Mouse (Mus musculus) mouse embryonic stem cell (cell line): Measurements from ENCODE around the gene Fbxw5.

ENCODE experiments used
- in situ Hi-C, 2 experiments: fragments of 300-500 bp; cut with MboI; formaldehyde crosslinking; loops; 1 replicate in 1 of 2; 3 replicates in 1 of 2; pipeline ENCODE4 v1.14.3; 2019 to 2020; ENCODE audit warnings: low sequenced_read_pairs in 2 of 2, low pct_unique_long_range_greater_than_20kb in 1 of 2, mixed read lengths in 1 of 2; ENCODE audit not compliant: unreplicated experiment in 1 of 2

Gene Fbxw5

DNA sequence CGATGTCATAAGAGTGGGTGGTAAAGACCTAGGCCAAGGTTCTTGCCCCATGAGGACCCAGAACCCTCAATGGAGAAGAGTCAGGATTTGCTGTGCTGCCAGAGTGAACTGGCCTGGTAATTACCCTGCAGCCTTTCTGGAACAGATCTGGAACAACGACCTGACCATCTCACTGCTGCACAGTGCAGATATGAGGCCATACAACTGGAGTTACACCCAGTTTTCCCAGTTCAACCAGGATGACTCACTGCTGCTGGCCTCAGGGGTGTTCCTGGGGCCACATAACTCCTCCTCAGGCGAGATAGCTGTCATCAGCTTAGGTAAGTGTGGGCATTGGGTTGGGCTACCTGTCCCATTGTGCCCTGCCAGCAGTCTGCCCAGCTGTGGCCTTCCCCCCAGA lies 2.2 kb downstream of the Fbxw5 start:
- in situ Hi-C loops, result no loop called here

DNA sequence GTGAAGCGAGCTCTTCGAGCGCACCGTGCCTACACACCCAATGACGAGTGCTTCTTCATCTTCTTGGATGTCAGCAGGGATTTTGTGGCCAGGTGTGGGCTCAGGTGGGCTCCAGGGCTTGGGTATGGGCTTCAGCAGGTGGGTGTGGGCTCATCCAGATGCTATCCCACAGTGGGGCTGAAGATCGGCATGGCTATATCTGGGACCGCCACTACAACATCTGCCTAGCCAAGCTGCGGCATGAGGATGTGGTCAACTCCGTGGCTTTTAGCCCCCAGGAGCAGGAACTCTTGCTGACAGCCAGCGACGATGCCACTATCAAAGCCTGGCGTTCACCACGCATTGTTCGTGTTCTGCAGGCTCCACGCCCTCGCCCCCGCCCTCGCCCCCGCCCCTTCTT lies 4.0 kb downstream of the Fbxw5 start:
- in situ Hi-C loops, result no loop called here

DNA sequence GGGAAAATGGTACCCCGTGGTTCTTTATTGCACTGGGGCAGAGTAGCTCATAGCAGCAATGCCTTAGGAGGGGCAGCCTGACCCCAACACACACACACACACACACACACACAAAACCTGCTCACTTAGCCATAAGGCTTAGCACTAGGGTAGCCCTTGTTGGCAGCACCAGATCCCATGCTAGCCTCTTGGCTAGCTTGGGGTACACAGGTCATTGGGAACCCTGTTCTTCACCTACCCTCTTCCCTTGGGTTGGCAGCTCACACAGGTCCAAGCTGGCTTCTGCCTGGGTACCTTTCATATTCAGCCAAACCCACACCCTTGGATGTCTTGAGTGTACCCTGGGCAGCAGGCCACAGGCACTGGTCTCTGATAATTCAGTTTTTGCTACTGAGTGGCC lies 4.5 kb downstream of the Fbxw5 start:
- in situ Hi-C loops, result no loop called here

DNA sequence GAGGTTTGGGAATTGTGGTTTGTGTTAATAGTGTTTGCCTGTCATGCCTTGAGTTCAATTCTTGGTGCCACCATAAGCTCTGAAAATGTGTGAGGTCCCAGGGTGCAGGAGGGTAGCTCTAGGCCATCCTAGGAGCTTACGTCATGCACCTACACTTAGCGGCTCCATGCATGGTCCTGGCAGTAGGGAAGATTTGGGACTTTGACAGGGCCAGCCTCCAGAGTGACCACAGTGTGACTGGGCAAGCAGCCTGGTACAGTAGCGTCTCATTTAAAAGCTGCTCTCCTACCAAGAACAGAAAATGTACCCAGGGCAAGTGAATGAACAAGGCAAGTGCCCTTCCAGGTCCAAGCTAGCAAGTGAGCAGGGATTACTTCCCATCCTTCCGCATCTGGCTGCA lies 5.3 kb downstream of the Fbxw5 start:
- in situ Hi-C loops, result no loop called here

DNA sequence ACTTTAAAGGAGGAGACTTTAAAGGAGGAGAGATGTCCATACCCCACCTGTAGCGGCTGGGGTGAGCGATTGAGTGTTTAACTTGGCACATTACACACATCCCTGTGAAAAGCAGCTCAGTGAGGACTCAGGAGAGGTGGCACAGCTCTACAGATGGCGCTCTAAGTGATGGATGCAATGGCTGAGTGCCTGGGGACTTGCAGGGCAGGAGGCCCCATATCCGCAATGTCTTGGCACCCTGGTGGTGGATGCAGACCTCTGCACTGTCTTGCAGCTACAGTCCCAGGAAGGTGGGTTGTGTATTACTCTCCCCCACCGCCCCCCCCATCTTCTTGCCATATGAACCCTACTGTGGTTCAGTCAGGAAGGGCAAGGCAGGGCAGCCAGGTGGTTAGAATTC lies 6.4 kb downstream of the Fbxw5 start:
- in situ Hi-C loops, result no loop called here

DNA sequence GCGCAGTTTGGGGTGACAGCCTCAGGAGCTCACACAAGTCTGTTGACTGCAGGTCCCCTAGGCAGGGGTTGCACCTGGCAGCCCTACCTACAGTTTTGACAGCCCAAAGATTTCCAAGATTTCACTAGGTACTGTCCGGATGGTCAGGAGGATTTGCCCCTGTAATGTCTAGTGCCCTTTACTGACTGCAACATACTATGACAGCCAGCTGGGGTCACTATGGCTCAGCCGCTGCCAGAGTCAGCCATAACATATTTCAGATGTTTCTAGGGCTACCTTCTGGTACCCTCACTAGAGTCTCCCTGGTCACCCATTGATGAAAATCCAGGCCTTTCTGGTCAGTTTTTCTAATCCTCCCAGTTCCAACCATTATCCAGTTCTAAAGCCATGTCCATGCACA lies 9.4 kb downstream of the Fbxw5 start:
- in situ Hi-C loops, result no loop called here

DNA sequence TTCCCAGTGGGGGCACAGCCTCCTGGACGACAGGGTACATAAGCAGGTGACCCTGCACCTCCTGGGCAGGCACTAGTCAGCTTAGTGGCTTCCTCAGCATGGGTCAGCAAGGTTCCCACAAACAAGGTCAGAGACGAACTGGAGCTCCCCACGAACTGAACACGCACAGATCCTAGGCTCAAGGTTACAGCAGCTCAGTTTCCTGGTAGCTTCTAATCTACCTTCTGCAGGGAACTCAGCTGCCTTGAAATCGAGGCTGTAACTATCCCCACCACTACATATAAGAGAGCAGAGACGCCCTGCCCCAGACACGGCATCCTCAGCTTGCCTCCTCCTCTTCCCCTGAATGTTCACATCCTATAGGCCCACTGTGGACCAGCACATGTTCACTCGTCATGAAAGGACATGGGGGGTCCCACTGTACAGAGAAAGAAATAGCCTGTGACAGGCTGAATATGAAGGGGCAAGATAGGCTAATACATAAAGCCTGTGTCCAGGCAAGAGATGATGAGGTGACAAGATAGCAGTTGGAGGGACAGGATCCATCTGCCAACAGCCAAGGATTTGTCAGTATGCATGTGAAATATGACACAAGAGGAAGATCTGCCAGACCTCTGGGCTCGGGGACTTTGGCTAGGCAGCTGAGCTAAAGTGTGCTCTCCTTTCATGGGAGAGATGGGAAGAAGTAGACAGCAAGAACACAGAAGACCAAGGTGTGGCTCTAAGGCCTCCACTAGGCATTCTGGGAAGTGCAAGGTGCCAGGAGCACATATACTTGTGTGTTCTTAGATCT lies 26.2 kb downstream of the Fbxw5 start:
- in situ Hi-C loops, result no loop called here

DNA sequence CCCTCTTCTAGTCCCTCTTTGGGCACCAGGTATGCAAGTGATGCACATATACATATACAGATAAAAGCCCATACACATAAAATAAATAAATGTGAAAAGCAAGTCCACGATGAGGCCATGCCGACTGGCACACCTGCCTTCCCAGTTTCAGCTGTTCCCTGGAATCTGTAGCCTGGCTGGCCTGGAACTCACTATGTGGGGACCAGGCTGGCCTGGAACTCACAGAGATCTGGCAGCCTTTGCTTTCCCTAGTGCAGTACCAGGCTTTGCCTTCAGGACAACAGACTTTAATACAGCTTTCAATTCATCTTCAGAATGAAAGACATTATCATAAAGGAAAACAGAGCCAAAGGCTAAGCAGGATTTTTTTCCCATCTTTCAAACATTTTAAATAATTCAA lies 33.2 kb downstream of the Fbxw5 start:
- in situ Hi-C loops, result no loop called here

DNA sequence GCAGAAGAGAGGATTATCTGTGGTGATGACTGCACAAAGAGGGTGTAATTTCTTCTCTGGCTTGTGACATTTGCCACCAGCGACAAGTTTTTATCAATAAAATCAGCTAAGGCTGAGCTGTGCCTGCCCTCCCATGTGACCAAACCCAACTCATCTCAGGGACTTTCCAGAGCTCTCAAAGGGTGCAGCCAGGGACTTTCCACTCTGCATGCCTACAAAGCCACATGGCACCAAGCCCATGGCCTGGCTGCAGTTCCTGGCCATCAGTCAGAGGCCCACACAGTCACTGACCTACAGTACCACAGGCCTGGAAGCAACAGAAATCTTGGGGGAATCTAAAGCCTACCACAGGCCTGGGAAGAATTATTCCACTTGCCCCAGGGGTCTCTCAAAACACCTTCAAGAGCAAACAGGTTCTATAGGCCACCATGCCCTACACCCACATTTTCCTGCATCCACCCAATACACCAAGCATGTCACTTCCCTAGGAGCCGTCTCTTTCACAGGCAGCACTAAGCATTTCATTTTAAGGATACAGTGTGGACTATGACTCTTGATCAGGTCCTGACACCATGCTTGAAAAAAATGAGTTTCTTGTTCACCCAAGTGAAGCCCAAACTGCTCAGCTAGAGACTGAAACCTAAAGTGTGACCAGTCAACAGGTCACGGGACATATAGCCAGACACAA lies 33.8 kb downstream of the Fbxw5 start:
- in situ Hi-C loops, result no loop called here

DNA sequence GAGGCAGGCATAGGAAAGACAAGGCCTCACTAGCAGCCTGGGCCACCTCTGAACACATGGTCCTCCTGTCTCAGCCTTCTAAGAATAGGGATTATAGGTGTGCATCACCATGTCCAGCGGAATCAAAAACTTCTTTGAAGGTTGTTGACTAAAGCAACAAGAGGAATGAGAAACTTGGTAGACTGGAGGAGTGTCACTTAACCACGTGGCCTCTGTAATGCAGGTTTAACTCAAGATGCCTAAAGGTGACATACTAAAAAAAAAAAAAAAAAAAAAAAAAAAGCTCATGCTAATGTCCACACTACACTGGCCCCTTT lies 34.3 kb downstream of the Fbxw5 start:
- in situ Hi-C loops, result no loop called here

DNA sequence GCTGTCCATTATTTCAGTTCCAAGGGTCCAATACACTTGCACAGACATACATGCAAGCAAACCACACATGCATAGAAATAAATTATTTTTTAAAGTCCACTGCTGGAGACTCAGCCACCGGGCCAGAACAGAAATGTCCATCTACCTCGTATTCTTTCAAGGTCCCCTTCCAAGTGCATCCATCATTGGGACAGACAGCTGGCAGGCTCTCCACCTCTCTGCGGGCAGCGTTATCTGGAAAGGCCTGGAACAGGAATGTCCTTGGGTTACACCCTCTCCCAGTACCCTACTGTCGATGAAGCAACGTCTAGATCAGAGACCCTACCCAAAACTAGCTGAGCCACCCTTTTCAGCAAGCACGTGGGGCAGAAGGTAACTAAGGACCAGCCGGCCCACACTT lies 36.0 kb downstream of the Fbxw5 start:
- in situ Hi-C loops, result no loop called here

DNA sequence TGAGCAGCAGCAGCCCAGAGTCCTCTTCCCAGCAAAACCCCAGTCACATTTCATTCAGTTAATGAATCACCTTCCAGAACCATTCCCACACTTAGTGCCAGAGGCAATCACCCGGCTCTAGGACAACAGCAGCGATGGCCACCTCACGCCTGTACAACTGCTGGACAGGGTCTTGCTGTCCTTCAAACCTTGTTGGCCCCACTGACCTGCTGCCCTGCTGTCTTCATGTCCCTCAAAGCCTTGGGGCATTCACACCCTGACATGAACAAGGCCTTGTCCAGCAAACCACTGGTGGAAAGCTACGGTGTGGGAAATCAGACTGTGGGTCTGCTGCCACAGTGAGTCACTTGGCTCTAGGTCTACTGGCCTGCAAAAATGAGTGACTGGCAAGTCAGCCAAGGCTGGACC lies 40.0 kb downstream of the Fbxw5 start:
- in situ Hi-C loops, result no loop called here

DNA sequence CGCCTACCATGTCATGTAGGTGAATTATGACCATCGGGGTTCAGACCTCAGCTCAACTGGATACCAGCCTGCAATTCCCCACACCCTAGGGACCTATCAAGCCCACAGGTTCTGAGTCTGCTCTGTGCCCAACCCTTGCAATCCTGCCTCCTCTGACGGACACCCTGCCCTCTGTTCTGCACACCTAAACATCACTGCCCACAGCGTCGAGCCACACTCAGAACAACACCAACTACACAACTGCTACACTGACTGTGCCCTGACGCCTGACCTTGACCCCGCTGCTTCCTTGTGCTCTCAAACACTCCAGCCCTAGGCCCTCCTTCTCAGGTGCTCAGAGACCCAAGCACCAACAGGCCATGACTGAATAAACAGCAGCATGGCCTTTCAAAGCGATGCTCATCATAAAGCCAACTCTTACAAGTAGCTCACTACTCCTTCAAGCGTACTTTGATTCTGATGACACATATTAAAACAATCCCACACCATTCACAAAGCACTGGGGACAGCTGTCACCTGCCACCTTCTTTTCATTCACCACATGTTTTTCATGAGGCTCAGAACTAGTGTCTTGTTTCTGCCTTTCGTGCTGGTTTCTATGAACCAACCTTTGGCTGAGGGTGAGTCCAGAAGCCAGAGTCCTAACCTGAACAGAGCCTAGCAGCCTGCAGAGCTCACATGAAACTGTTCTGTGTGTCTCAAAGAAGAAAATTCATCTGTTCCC lies 41.3 kb downstream of the Fbxw5 start:
- in situ Hi-C loops, result no loop called here

DNA sequence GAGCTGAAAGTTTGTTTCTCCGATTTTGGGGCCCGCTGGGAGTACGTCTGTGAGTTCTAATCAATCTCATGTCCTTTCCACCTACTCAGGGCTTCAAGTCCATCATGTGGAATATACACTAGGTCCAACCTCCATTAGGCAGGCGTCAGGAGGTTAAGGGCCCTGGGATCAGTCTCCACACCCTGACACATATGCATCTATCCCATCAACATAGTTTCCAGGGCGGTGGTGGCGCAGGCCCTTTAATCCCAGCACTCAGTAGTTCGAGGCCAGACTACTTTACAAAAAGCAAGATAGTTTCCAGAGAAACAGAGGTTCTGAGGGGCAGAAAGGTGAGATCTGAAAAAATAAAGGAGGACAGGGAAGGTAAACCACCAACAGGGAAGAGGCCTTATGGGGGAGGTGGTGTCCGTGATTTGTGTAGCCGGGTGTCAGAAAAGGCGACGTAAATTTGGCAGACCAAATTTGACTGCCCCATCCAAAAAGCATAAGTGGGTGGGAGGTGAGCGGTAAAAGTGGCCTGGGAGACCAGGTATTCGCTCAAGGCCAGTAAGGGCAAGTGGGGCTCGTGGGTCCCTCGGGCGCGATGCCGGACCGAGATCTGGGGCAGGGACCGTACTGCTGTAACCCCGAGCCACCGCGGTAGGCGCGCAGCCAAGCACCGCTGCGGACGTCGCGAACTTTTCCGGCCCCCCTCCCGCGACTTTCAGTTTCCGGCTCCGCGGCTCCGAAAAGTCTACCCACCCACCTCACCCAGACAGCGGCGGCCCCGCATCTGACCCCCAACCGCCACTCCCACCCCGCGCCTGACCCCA lies 45.7 kb downstream of the Fbxw5 start:
- in situ Hi-C loops, result no loop called here

DNA sequence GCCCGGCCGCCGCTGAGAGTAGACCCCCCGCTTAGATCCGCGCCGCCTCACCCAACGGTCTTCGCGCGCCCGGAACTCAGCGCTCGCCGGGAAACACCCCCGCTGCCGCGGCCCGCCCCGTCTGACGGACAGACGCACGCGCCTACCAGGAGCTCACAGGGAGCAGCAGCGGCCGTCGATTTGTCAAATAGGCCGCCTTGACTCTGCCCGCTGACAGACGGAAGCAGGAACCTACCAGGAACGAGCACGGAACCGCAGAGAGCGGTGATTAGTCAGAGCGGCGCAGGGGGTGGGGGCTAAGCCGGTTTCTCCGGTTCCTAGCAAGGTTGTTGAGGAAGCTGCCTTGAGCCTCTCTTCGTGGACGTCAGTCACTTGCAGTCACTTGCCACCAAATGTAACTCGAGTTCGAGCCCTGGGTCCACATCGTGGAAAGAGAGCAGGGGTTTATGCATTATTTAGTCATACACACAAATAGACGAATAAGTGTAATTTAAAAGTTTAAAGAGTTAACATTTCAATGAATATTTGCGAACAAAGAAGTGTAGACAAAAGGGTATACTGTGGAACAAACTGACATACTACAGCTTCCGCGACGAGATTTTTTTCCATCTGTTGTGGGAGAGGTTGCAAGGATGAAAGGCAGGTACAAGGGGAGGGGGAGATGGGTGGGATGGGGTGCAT lies 46.4 kb downstream of the Fbxw5 start, which contains the start of gene Traf2:
Traf2 (minus strand) TSS at position 130 of the 681 bp plus-strand sequence.
- in situ Hi-C loops, result no loop called here

DNA sequence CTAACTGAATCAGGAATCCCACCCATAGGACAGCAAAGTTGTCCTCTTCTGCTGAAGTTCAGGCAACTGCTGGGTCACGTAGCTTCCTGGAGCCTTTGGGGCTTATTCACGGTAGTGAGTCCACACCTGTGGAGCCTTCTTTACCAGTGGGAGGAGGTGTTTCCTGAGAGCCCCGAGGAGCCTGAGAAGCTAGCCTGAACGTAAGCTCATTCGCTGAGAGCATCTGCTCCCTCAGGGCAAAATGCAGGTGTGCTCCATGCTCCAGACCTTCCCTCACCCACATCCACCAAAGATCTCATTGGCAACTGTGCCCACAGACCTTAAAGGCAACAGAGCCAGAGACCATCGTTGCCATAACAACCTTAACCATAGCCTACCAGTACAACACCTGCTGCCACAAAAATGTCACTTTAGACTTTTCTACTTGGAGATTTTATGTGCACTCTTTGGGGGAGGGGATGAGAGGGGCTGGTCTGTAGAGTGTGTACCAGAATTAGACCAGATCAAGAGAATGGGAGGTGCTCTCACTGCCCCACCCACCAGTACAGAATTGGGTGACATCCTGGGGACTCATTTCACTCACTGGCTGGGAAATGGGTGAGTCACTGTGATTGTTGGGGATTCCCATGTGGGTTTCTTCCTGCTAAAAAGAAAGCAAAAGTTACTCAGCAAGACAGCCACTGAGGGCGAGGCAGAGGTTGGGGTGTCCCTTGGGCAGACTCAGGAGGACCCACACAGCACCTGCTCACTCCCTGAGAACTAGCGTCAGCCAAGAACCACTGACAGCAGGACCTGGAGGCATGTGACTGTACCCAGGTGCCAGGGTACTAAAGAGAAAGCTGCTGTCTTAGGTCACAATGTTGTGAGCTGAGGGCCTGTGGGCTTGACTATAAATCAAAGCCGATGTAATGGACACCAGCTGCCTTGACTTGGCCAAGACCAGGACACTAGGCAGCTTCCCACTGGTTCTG lies 48.8 kb downstream of the Fbxw5 start:
- in situ Hi-C loops, result no loop called here

DNA sequence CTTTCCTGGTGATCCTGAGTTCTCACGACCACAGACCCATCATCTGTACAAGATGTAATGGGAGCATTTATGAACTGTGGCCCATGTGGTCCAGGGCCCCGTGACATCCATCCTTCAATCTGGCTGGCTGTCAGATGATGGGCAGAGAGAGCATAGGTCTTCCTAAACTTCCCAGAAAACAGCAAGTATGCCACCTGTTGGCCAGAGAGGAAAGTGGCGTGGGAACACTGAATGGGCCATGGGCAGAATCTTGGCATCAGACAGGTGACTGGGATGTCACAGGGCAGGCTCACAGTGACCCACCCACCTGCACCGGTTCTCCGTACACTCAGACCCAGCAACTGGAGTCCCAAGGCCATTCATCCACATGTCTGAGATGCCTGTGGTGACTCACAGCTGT lies 50.6 kb downstream of the Fbxw5 start:
- in situ Hi-C loops, result no loop called here
